Comparison of ENCODE assay signal across 10 mouse cellular contexts in genomic region chr4:94188888-94189287, GRCm38 (mm10).
DNase-seq lines count a peak whose midpoint lies in the region; ATAC-seq and TF ChIP-seq lines count a peak whose summit lies in the region.
"Had no signal": no experiment of that assay in that cellular context is flagged by ENCODE, and none has a peak within 500 bp of the region (broad histone marks: within the 10 kb centered on the region; RNA-seq: fewer than 3 reads in every experiment).

No protein-coding gene starts in this region.

- H3K9me3 ChIP-seq in hindbrain, embryonic 16.5 days (ENCODE audit: control insufficient read depth, low read length) = no peaks in the 10 kb centered on the region
- no peaks in the 10 kb centered on the region for H3K9me3 ChIP-seq in midbrain, postnatal 0 days (ENCODE audit: low read length)
- H3K9me3 ChIP-seq: embryonic facial prominence, embryonic 13.5 days had no signal

- H3K4me2 ChIP-seq in hindbrain, embryonic 16.5 days (ENCODE audit: low read length) = no peak overlapping the region
- H3K4me2 ChIP-seq in midbrain, postnatal 0 days (ENCODE audit: low read depth, low read length, poor library complexity, severe bottlenecking) = no peak overlapping the region
- H3K4me2 ChIP-seq: embryonic facial prominence, embryonic 13.5 days had no signal

- H3K27me3 ChIP-seq in hindbrain, embryonic 16.5 days (replicated peaks; ENCODE audit: control insufficient read depth, insufficient read depth, low read length) = no peaks in the 10 kb centered on the region
- H3K27me3 ChIP-seq in midbrain, postnatal 0 days (ENCODE audit: insufficient read depth, low read length) = no peaks in the 10 kb centered on the region
- H3K27me3 ChIP-seq: embryonic facial prominence, embryonic 13.5 days had no signal

- no peak for TF ChIP-seq CTCF in midbrain, postnatal 0 days (IDR thresholded peaks at IDR 0.05)

- H3K4me3 ChIP-seq in hindbrain, embryonic 16.5 days (ENCODE audit: low read length) = no peak overlapping the region
- H3K4me3 ChIP-seq in midbrain, postnatal 0 days (ENCODE audit: low read depth, low read length) = no peak overlapping the region
- H3K4me3 ChIP-seq: embryonic facial prominence, embryonic 13.5 days had no signal

- intact Hi-C loops in gastrocnemius, postnatal 14 days (cut with DNase I; ENCODE audit: low total_unique reads) = no loop called here
- intact Hi-C loops in gastrocnemius, postnatal 36 days (cut with DNase I) = no loop called here

- 33% methylated on average over 3 of the region's 3 CpGs for WGBS in hindbrain, embryonic 16.5 days
- WGBS in midbrain, postnatal 0 days = 49% methylated on average over 3 of the region's 3 CpGs

- 0 out of 2 replicates have a peak overlapping the region, but pooled peaks have one; percentile 29 for H3K27ac ChIP-seq in hindbrain, embryonic 16.5 days (ENCODE audit: low read depth, low read length)
- H3K27ac ChIP-seq in midbrain, postnatal 0 days (ENCODE audit: low read depth, low read length) = no peak overlapping the region
- H3K27ac ChIP-seq: embryonic facial prominence, embryonic 13.5 days; liver, embryonic 14.5 days had no signal

- peak; percentile 83 for ATAC-seq in hindbrain, embryonic 16.5 days
- ATAC-seq in midbrain, postnatal 0 days (ENCODE audit: low FRiP score) = no peak

- peak; percentile 28 for DNase-seq in gastrocnemius, postnatal 14 days
- no peak for DNase-seq in gastrocnemius, postnatal 36 days
- peak; percentile 50 to 58 for DNase-seq in right cerebral cortex, postnatal 10 days (ENCODE audit: low spot score in 2 of 2)
- DNase-seq in right cerebral cortex, postnatal 25 days = no peak
- DNase-seq in midbrain, postnatal 0 days (ENCODE audit: low spot score) = peak; percentile 84
- DNase-seq in spleen, postnatal 10 days (ENCODE audit: low spot score in 2 of 2) = no peak
- DNase-seq in cerebellum, adult 9-10 months = no peak

- no peaks in the 10 kb centered on the region for H3K4me1 ChIP-seq in hindbrain, embryonic 16.5 days (ENCODE audit: control insufficient read depth, insufficient read depth, low read depth, low read length)
- H3K4me1 ChIP-seq in midbrain, postnatal 0 days (ENCODE audit: insufficient read depth, low read length) = no peaks in the 10 kb centered on the region
- H3K4me1 ChIP-seq: embryonic facial prominence, embryonic 13.5 days had no signal

- H3K9ac ChIP-seq in hindbrain, embryonic 16.5 days (ENCODE audit: low read depth, low read length) = no peak overlapping the region
- H3K9ac ChIP-seq in midbrain, postnatal 0 days (replicated peaks; ENCODE audit: low read length, poor library complexity, severe bottlenecking) = no peak overlapping the region
- H3K9ac ChIP-seq: embryonic facial prominence, embryonic 13.5 days; liver, embryonic 14.5 days had no signal

- H3K36me3 ChIP-seq in hindbrain, embryonic 16.5 days (ENCODE audit: control insufficient read depth, insufficient read depth, low read length) = no peaks in the 10 kb centered on the region
- no peaks in the 10 kb centered on the region for H3K36me3 ChIP-seq in midbrain, postnatal 0 days (ENCODE audit: insufficient read depth, low read length)
- H3K36me3 ChIP-seq: embryonic facial prominence, embryonic 13.5 days had no signal

Comparison
In these comparisons a context has a peak if more than half of its experiments do, and no peak if none do; other contexts are left out.
1. DNase-seq: peak in gastrocnemius, postnatal 14 days (single experiment), right cerebral cortex, postnatal 10 days (2 of 2) and midbrain, postnatal 0 days (single experiment); none in gastrocnemius, postnatal 36 days (0 of 2), right cerebral cortex, postnatal 25 days (single experiment), spleen, postnatal 10 days (0 of 2) and cerebellum, adult 9-10 months (single experiment).